Mouse (Mus musculus) bone marrow, adult 2 months (tissue): ENCODE measurements around the gene Zfp113.
A peak's percentile ranks its signal among the peaks of the same experiment; 100 is the strongest.

Experiments used
- CTCF ChIP-seq: fragments of 200-500 bp; IDR thresholded peaks from 2 replicates; pipeline ENCODE4 v1.5.1; 2011; ENCODE audit warnings: low read length, control low read depth; ENCODE audit not compliant: control insufficient read depth, insufficient read depth
- POLR2A ChIP-seq: fragments of 200-500 bp; IDR thresholded peaks from 2 replicates; pipeline ENCODE4 v1.6.1; 2011; ENCODE audit warnings: low read depth, mild to moderate bottlenecking, control low read depth, low read length, borderline replicate concordance; ENCODE audit not compliant: control insufficient read depth

GRCm38 (mm10) chr5:138155443-138155976 lies at the start of gene Zfp113:
- TF ChIP-seq POLR2A, result peak; percentile 51; the same call in 1 of the 2 replicates
- peak; percentile 97 for TF ChIP-seq CTCF
